Mouse (Mus musculus) left cerebral cortex, adult 9 months (tissue): ENCODE results near the gene Arl14ep.

Source experiments
- DNase-seq, 2 experiments: peaks; one replicate each; pipeline ENCODE4 v3.0.0; 2022; ENCODE audit warnings: low spot score in 2 of 2

The Arl14ep gene

DNA sequence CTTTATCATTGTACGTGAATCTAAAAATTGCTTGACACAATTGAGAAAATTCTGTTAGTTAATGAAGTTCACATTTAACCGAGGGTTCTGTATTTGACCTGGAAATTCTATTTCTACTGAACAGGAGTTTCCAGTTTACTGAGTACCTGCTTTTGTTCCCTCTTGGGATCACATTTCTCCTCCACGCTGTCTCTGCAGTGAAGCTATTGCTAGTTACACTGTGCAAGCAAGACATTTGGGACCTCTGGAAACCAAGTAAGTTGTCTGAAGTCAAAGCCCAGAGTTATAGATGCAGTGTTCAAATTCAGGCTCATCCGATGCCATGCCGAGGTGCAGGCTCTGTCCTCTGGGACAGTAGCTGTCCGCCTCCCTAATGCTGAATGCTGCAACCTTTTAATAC, 19.2 kb downstream of the Arl14ep start:
- DNase-seq, result no peak

DNA sequence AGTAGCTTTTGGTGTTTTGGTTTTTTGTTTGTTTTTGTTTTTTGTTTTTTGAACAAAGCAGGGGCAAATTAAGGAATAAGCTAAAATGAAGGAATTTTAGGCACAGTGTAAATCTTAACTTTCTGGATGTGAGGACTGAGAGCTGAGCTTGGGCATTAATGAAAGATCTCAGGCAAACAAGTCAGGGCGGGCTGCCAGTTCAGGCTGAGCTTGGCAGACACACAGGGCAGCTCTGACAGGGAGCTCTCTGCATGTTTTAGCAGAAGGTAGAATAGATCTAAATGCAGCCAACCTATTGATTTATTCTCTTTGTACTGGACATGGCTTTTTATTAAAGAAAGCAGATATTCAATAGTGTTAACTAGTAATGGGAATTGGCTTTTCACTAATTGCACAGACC, 31.8 kb downstream of the Arl14ep start:
- peak in 1 of 2 experiments; percentile 22 for DNase-seq

DNA sequence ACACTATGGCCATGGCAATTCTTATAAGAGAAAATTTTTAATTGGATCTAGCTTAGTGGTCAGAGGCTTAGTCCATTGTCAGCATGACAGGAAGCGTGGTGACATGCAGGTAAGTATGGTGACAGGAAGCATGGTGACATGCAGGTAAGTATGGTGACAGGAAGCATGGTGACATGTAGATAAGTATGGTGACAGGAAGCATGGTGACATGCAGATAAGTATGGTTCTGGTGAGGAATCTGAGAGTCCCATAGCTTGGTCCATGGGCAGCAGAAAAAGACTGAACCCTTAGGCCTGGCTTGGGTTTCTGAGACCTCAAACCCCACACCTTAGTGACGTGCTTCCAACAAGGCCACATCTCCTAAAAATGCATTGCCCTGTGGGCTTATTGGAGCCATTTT, 38.5 kb downstream of the Arl14ep start:
- no peak for DNase-seq

- no peak for DNase-seq
Observed at GRCm38 (mm10) chr2:106929906-106930305, 44.3 kb downstream of the Arl14ep start.
